Mouse (Mus musculus): Measurements from ENCODE around the gene Tdpoz1. TPM values are rescaled to one million over a fixed set of nuclear protein-coding genes. Genes with fewer than 3 reads are reported as not detected.
"Not testable (repeated sequence)": the region's sequence is repeated elsewhere in the genome, so short reads cannot be mapped to it uniquely, and the experiment has no call there.

Tdpoz1 gene
- polyA plus RNA-seq (2012): not detected in 2 replicates

GRCm38 (mm10) chr3:93676210-93676609, at the start of gene Tdpoz1:
Gene Tdpoz1, minus strand, starts transcription at chr3:93676310.
- H3K4me1 ChIP-seq (ENCODE audit: control insufficient read depth); H3K9me3 ChIP-seq (ENCODE audit: control insufficient read depth, low read length); H3K4me3 ChIP-seq (replicated peaks); H3K27me3 ChIP-seq (ENCODE audit: control insufficient read depth); H3K36me3 ChIP-seq (ENCODE audit: control insufficient read depth): not testable (repeated sequence)

DNA sequence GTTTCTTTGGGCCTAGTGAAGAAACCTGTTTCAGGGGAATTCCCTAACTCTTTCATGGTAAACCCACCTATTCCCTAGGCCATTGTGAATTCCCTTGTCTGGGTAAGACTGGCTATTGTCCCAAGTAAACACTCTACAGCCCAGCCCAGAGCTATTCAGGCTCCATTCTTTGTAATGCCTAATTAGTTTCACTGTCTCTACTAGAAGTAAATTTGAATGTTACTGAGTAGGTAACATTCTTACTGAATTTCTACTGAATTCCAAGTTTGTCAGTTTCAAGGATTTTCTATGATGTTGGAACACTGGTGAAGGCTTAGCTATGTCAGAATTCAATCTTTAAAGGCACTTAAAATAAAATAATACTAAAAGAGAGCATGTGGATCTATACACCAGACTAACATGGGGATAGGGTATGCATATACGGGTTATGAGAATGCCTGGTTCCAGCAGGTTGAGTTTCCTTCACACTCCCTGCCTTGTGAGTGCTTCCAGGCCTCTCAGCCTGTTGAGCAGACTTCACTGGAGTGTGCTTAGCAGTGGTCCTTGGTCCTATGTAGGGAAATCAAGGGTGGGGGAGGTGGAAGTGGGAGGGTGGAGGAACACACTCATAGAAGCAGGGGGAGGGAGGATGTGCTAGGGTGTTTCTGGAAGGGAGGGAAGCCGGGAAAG, 33.0 kb upstream of the Tdpoz1 start:
- H3K4me3 ChIP-seq (replicated peaks); H3K36me3 ChIP-seq (ENCODE audit: control insufficient read depth); H3K4me1 ChIP-seq (ENCODE audit: control insufficient read depth); H3K9me3 ChIP-seq (ENCODE audit: control insufficient read depth, low read length); H3K27me3 ChIP-seq (ENCODE audit: control insufficient read depth): not testable (repeated sequence)

- H3K9me3 ChIP-seq (ENCODE audit: control insufficient read depth, low read length); H3K36me3 ChIP-seq (ENCODE audit: control insufficient read depth); H3K4me1 ChIP-seq (ENCODE audit: control insufficient read depth); H3K4me3 ChIP-seq (replicated peaks); H3K27me3 ChIP-seq (ENCODE audit: control insufficient read depth): not testable (repeated sequence)
These were observed 16.9 kb upstream of the Tdpoz1 start, which contains the start of gene Gm37596 for GRCm38 (mm10) chr3:93692970-93693369. Gene Gm37596, minus strand, starts transcription at chr3:93693070.

DNA sequence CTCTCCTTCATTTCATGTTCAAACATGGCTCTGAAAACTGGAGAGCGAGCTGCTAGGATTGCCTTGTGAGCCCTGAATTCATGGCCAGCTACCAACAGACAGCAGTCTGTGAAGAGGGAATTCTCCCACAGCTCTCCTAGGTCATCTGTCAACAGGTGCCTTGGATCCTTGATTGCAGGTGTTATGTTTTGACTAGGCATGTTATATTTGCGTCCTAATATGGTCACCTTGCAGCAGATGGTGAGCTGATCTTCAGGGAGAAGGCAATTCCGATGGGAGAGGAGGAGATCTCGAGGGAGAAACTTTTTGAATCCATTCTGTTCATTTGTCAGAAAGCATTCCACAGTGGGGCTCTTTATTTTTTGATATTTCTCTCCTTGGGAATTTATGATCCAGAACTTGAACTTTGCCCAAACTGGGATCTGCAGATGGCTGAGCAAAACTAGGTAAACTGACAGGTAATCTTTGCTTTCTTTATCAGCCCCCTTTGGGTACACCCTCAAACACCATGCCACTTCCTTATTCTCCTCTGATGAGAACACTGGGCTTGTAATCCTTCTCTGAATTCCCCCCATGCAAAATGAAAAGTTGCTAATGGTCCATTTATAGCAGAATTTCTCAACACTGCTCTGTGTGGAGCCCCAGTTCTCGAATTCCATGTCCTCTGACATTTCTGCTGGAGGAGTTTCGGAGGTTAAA, 5.2 kb downstream of the Tdpoz1 start:
- not testable (repeated sequence) for H3K36me3 ChIP-seq (ENCODE audit: control insufficient read depth); H3K4me3 ChIP-seq (replicated peaks); H3K4me1 ChIP-seq (ENCODE audit: control insufficient read depth); H3K27me3 ChIP-seq (ENCODE audit: control insufficient read depth); H3K9me3 ChIP-seq (ENCODE audit: control insufficient read depth, low read length)

DNA sequence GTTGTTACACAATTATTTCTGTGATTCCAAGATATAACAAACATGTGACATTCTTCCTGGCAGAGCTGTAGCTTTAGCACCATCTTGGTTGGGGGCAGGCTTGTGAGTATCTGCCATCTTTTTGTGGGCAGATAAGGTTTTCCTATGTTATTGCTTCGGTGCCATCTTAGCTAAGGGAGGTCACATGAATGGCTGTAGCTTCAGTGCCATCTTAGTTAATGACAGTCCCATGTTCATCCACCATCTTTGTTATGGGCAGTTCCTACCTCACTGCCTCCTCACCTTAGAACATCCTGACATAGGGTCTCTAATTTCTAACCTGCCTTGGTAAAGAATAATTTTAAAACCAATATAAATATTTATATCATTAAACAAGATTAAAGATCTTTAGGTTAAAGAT, 21.9 kb downstream of the Tdpoz1 start:
- Histone ChIP-seq H3K4me3 (replicated peaks) (no peak overlapping the region), H3K4me1 (ENCODE audit: control insufficient read depth) (no peaks in the 10 kb centered on the region), H3K9me3 (ENCODE audit: control insufficient read depth, low read length) (peaks cover 3% of the 10 kb centered on the region; the same call in 1 of the 2 replicates), H3K27me3 (ENCODE audit: control insufficient read depth) (no peaks in the 10 kb centered on the region), H3K36me3 (ENCODE audit: control insufficient read depth) (no peaks in the 10 kb centered on the region)
- TF ChIP-seq TAL1 (IDR thresholded peaks at IDR 0.05; ENCODE audit: low read length): no peak
- no peak for TF ChIP-seq GATA1 (IDR thresholded peaks at IDR 0.05; ENCODE audit: low read length)

DNA sequence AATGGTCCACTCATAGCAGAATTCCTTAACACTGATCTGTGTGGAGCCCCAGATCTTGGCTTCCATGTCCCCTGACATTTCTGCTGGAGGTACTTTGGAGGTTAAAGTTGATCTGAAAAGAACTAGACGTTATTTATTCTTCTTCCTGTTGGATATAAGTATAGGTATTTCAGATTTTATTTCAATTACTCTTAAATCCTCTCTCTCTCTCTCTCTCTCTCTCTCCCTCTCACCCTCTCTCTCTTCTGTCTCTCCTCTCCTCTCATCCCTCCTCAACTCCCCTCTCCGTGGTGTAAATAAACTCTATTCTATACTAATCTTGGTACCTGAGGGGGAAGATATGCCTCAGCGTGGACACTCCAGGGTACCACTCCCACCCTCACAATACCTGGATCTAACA, 23.5 kb downstream of the Tdpoz1 start, which contains the start of gene Tdpoz2:
TSS of gene Tdpoz2 (minus strand) at position 101 of the 400 bp plus-strand sequence.
- Histone ChIP-seq H3K4me1 (ENCODE audit: control insufficient read depth) (no peaks in the 10 kb centered on the region), H3K9me3 (ENCODE audit: control insufficient read depth, low read length) (peaks cover 3% of the 10 kb centered on the region; the same call in 1 of the 2 replicates), H3K27me3 (ENCODE audit: control insufficient read depth) (no peaks in the 10 kb centered on the region), H3K36me3 (ENCODE audit: control insufficient read depth) (no peaks in the 10 kb centered on the region), H3K4me3 (replicated peaks) (no peak within 1 kb of the TSS)
- TF ChIP-seq TAL1 (IDR thresholded peaks at IDR 0.05; ENCODE audit: low read length) (no peak), GATA1 (IDR thresholded peaks at IDR 0.05; ENCODE audit: low read length) (no peak)

DNA sequence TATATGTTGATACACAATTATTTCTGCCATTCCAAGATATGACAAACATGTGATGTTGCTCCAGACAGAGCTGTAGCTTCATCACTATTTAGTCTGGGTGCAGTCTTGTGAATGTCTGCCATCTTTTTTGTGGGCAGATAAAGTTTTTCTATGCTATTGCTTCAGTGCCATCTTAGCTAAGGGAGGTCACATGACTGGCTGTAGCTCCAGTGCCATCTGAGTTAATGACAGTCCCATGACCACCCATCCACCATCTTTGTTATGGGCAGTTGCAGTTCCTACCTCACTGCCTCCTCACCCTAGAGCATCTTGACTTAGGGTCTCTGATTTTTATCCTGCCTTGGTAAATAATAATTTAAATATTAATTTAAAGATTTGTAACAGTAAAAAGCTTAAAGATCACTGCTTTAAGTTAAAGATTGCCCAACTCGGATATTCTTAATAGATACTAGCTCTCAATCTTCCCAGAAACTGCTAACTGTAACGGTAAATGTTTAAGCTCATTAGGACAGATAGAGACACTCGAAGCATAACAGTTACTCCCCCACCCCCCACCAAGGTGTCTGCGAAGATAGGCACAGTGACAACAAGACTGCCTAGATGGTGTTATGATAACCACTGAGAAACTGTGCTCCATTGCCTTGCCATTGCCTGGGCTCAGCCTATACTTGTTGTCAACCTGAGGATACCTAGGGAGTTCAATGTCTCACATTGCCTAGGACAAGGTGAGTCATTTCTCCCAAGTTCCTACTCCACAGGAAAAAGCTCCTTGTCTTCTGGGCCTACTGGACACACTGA, 45.0 kb downstream of the Tdpoz1 start:
- H3K4me1 ChIP-seq (ENCODE audit: control insufficient read depth); H3K4me3 ChIP-seq (replicated peaks); H3K9me3 ChIP-seq (ENCODE audit: control insufficient read depth, low read length); H3K27me3 ChIP-seq (ENCODE audit: control insufficient read depth); H3K36me3 ChIP-seq (ENCODE audit: control insufficient read depth): not testable (repeated sequence)

Other genes with a start within 250 kb of the Tdpoz1 start
- gene Tchh, start 234.0 kb downstream of the Tdpoz1 start, polyA plus RNA-seq (2012): not detected in 2 replicates
- not detected in 2 replicates for gene Tchhl1, start 207.6 kb downstream of the Tdpoz1 start, polyA plus RNA-seq (2012)
- gene S100a11, start 155.8 kb downstream of the Tdpoz1 start, polyA plus RNA-seq (2012): 0.24 and 0.37 TPM in 2 replicates
- 0.07 and 0.11 TPM in 2 replicates for gene S100a10, start 121.2 kb downstream of the Tdpoz1 start, polyA plus RNA-seq (2012)
- not detected in 2 replicates for gene Tdpoz2, start 23.6 kb downstream of the Tdpoz1 start, polyA plus RNA-seq (2012)
- gene Gm37596, start 16.8 kb upstream of the Tdpoz1 start, polyA plus RNA-seq (2012): not detected in 2 replicates
- not detected in 2 replicates for gene Gm5773, start 96.7 kb upstream of the Tdpoz1 start, polyA plus RNA-seq (2012)
- not detected in 2 replicates for gene Tdpoz4, start 120.1 kb upstream of the Tdpoz1 start, polyA plus RNA-seq (2012)
- not detected in 2 replicates for gene Tdpoz3, start 149.7 kb upstream of the Tdpoz1 start, polyA plus RNA-seq (2012)

All from erythroblast, embryonic 14.5 days (primary cell).